Mouse (Mus musculus) skeletal muscle tissue, adult 2 months (tissue): Measurements from ENCODE around the gene Ncl.

Experiments used
- DNase-seq: peaks from one replicate; pipeline ENCODE4 v3.0.0-alpha.2; 2012; ENCODE audit warnings: low read depth, low spot score

Ncl gene

GRCm38 (mm10) chr1:86313096-86313771 lies 46.0 kb downstream of the Ncl start:
- DNase-seq = no peak

GRCm38 (mm10) chr1:86312269-86312668 lies 46.9 kb downstream of the Ncl start:
- no peak for DNase-seq

GRCm38 (mm10) chr1:86311467-86312005 lies 47.7 kb downstream of the Ncl start:
- no peak for DNase-seq

GRCm38 (mm10) chr1:86310536-86311310 lies 48.5 kb downstream of the Ncl start:
- no peak for DNase-seq

GRCm38 (mm10) chr1:86309270-86309833 lies 49.8 kb downstream of the Ncl start:
- DNase-seq = no peak

- no peak for DNase-seq
These were observed 51.1 kb downstream of the Ncl start for GRCm38 (mm10) chr1:86307871-86308641.

GRCm38 (mm10) chr1:86307177-86307762 lies 51.9 kb downstream of the Ncl start:
- DNase-seq = no peak

GRCm38 (mm10) chr1:86306686-86307085 lies 52.5 kb downstream of the Ncl start:
- DNase-seq = no peak

- DNase-seq = no peak
These were observed 55.3 kb downstream of the Ncl start for GRCm38 (mm10) chr1:86303873-86304250.

GRCm38 (mm10) chr1:86303063-86303872 lies 55.9 kb downstream of the Ncl start:
- DNase-seq = no peak

- DNase-seq = no peak
These were observed 56.7 kb downstream of the Ncl start, which contains the start of gene B3gnt7 for GRCm38 (mm10) chr1:86302532-86302931. TSS of gene B3gnt7 (plus strand) at chr1:86302832.

GRCm38 (mm10) chr1:86301221-86302091 lies 57.7 kb downstream of the Ncl start:
- DNase-seq = no peak

GRCm38 (mm10) chr1:86300731-86301130 lies 58.5 kb downstream of the Ncl start:
- DNase-seq = no peak

- no peak for DNase-seq
These were observed 59.1 kb downstream of the Ncl start for GRCm38 (mm10) chr1:86300093-86300492.
